Mouse (Mus musculus) brain, embryonic 14.5 days (tissue): ENCODE measurements around the gene Fubp1.

Experiments
- CTCF ChIP-seq: fragments of 200-500 bp; IDR thresholded peaks from 2 replicates; pipeline ENCODE4 v1.5.1; 2012; ENCODE audit warnings: inconsistent platforms, mild to moderate bottlenecking, moderate library complexity, borderline replicate concordance; ENCODE audit not compliant: insufficient read depth, insufficient read length; ENCODE audit errors: extremely low read depth
- POLR2A ChIP-seq: fragments of 200-500 bp; IDR thresholded peaks from 2 replicates; pipeline ENCODE4 v1.6.1; 2012; ENCODE audit warnings: mild to moderate bottlenecking, inconsistent platforms, borderline replicate concordance; ENCODE audit not compliant: poor library complexity, insufficient read depth, insufficient read length, severe bottlenecking; ENCODE audit errors: extremely low read depth

DNA sequence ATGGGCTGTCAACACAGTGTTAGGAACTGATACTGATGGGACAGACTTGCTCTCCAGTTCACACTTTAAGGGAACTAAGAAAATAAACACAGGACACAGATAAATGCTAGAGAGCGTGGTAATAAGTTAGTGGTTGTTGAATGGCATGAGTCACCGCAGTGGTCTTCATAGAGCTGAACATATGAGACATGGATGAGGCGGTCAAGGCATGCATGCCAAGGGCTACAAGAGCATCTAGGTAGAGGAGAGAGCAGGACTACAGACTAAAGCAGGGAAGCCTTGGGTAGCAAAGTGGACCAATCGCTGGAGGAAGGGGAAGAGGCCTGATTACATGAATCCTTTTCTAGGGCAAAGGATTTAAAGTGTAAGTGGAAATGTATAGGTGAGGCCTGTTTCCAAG is 3.1 kb upstream of the Fubp1 start:
- TF ChIP-seq CTCF (no peak), POLR2A (no peak)
